In the genomic region with DNA sequence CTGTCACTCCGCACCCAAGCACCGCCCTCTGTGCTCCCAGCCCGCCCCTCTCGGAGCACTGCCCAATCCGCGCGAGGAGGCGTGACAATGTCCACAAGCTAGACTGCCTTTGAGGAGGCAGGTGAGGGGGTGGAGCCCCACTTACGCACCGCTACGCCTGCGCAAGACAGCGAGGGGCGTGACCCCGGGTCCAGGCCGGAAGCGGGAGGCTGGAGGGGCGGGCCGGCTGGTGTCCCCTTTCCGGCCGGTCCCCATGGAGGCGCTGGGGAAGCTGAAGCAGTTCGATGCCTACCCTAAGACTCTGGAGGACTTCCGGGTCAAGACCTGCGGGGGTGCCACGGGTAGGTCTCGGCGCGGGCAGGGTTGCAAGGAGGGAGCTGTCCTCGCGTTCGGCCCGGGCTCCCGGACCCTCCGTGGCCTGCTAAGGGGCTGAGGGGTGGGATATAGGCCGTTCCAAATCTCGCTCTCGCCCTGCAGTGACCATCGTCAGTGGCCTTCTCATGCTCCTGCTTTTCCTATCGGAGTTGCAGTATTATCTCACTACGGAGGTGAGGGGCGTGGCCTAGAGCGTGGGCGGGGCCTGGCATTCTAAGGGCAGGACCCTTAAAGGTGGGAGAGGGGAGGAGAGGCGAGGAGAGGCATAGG, we compare ENCODE assay signal across 8 mouse cellular contexts. TPM values are rescaled to one million over a fixed set of nuclear protein-coding genes. Genes with fewer than 3 reads are reported as not detected.
A peak's percentile ranks its signal among the peaks of the same experiment; 100 is the strongest.
DNase-seq lines count a peak whose midpoint lies in the region; ATAC-seq and TF ChIP-seq lines count a peak whose summit lies in the region.

A gene (minus strand): TSS at position 90 of the 645 bp plus-strand sequence.
A gene (plus strand): TSS at position 158 of the 645 bp plus-strand sequence.

- peak within 1 kb of the TSS; percentile 77 for H3K4me2 ChIP-seq in forebrain, embryonic 13.5 days
- peak within 1 kb of the TSS; percentile 94 for H3K4me2 ChIP-seq in liver, postnatal 0 days (ENCODE audit: low read depth, low read length)
- H3K4me2 ChIP-seq in neural tube, embryonic 14.5 days (ENCODE audit: low read depth, low read length) = peak within 1 kb of the TSS; percentile 71

- intact Hi-C loops in heart, postnatal 10 days (cut with DNase I) = loop anchor here (5.0 kb wide), 1 partner anchor 99 kb away; no protein-coding TSS in a partner anchor

- peak within 1 kb of the TSS; percentile 58 for H3K9ac ChIP-seq in ES-Bruce4 (ENCODE audit: low read depth, poor library complexity, severe bottlenecking)
- H3K9ac ChIP-seq in forebrain, embryonic 13.5 days = peak within 1 kb of the TSS; percentile 79
- H3K9ac ChIP-seq in liver, postnatal 0 days (replicated peaks) = peak within 1 kb of the TSS; percentile 87
- peak within 1 kb of the TSS; percentile 83 for H3K9ac ChIP-seq in neural tube, embryonic 14.5 days (replicated peaks; ENCODE audit: low read depth, low read length)

- H3K4me1 ChIP-seq in ES-Bruce4 (ENCODE audit: control insufficient read depth, insufficient read depth, low read length) = no peaks in the 10 kb centered on the region
- peaks cover 10% of the 10 kb centered on the region for H3K4me1 ChIP-seq in forebrain, embryonic 13.5 days
- peaks cover 8% of the 10 kb centered on the region for H3K4me1 ChIP-seq in liver, postnatal 0 days (ENCODE audit: insufficient read depth)
- H3K4me1 ChIP-seq in neural tube, embryonic 14.5 days (ENCODE audit: control insufficient read depth, insufficient read depth, low read length) = peaks cover 7% of the 10 kb centered on the region

- TF ChIP-seq POLR2A in ES-Bruce4 (IDR thresholded peaks at IDR 0.05; ENCODE audit: insufficient read depth, low read length) = no peak

- no peak for TF ChIP-seq EP300 in ES-Bruce4 (IDR thresholded peaks at IDR 0.05; ENCODE audit: insufficient read depth, low read depth, low read length)
- no peak; the same call in 1 of the 2 replicates for TF ChIP-seq EP300 in liver, postnatal 0 days (IDR thresholded peaks at IDR 0.05; ENCODE audit: low read depth)

- H3K9me3 ChIP-seq in ES-Bruce4 (replicated peaks; ENCODE audit: control insufficient read depth, insufficient read depth, low read length, poor library complexity, severe bottlenecking) = no peaks in the 10 kb centered on the region
- H3K9me3 ChIP-seq in forebrain, embryonic 13.5 days (replicated peaks) = no peaks in the 10 kb centered on the region
- no peaks in the 10 kb centered on the region for H3K9me3 ChIP-seq in liver, postnatal 0 days (ENCODE audit: low read length)
- no peaks in the 10 kb centered on the region for H3K9me3 ChIP-seq in neural tube, embryonic 14.5 days (ENCODE audit: control insufficient read depth, low read length)

- H3K4me3 ChIP-seq in ES-Bruce4 (ENCODE audit: low read depth, low read length) = peak within 1 kb of the TSS; percentile 81
- H3K4me3 ChIP-seq in forebrain, embryonic 13.5 days = peak within 1 kb of the TSS; percentile 64
- H3K4me3 ChIP-seq in liver, postnatal 0 days (ENCODE audit: low read depth, low read length) = peak within 1 kb of the TSS; percentile 96
- peak within 1 kb of the TSS; percentile 82 for H3K4me3 ChIP-seq in neural tube, embryonic 14.5 days (ENCODE audit: low read depth, low read length)

- DNase-seq in heart, postnatal 10 days = peak; percentile 99
- DNase-seq in large intestine, adult 2 months (ENCODE audit: low read depth, low spot score) = peak; percentile 98
- DNase-seq in liver, postnatal 0 days = peak; percentile 99
- DNase-seq in testis, postnatal 10 days (ENCODE audit: low spot score) = peak; percentile 99

- TF ChIP-seq CTCF in ES-Bruce4 (IDR thresholded peaks at IDR 0.05; ENCODE audit: low read depth, low read length) = no peak
- no peak for TF ChIP-seq CTCF in liver, postnatal 0 days (IDR thresholded peaks at IDR 0.05; ENCODE audit: low read depth)

- no peaks in the 10 kb centered on the region for H3K27me3 ChIP-seq in ES-Bruce4 (ENCODE audit: control insufficient read depth, insufficient read depth, low read length, poor library complexity, severe bottlenecking)
- no peaks in the 10 kb centered on the region for H3K27me3 ChIP-seq in forebrain, embryonic 13.5 days
- no peaks in the 10 kb centered on the region for H3K27me3 ChIP-seq in liver, postnatal 0 days (ENCODE audit: insufficient read depth, low read length)
- no peaks in the 10 kb centered on the region for H3K27me3 ChIP-seq in neural tube, embryonic 14.5 days (ENCODE audit: control insufficient read depth, insufficient read depth, low read length)

- ATAC-seq in cerebellum, adult (ENCODE audit: insufficient number of reproducible peaks, low FRiP score, low TSS enrichment) = peak; percentile 98
- ATAC-seq in forebrain, embryonic 13.5 days = peak; percentile 99
- ATAC-seq in liver, postnatal 0 days = peak; percentile 100
- ATAC-seq in neural tube, embryonic 14.5 days (ENCODE audit: low read depth) = peak; percentile 99

- under 1% methylated on average over 39 of the region's 45 CpGs for WGBS in forebrain, embryonic 13.5 days
- under 1% methylated on average over 45 of the region's 45 CpGs for WGBS in large intestine, adult 2 months
- WGBS in liver, postnatal 0 days (ENCODE audit: insufficient replicate concordance) = 0% methylated on average over 43 of the region's 45 CpGs
- WGBS in neural tube, embryonic 14.5 days = under 1% methylated on average over 40 of the region's 45 CpGs

- peak within 1 kb of the TSS; percentile 10; the same call in 1 of the 2 replicates for H3K27ac ChIP-seq in ES-Bruce4 (ENCODE audit: insufficient read depth, low read length)
- peak within 1 kb of the TSS; percentile 55 for H3K27ac ChIP-seq in forebrain, embryonic 13.5 days
- H3K27ac ChIP-seq in liver, postnatal 0 days (ENCODE audit: low read depth) = peak within 1 kb of the TSS; percentile 80
- peak within 1 kb of the TSS; percentile 70 for H3K27ac ChIP-seq in neural tube, embryonic 14.5 days (ENCODE audit: low read depth, low read length)

- peaks cover 11% of the 10 kb centered on the region; the same call in 1 of the 2 replicates for H3K36me3 ChIP-seq in ES-Bruce4 (ENCODE audit: control insufficient read depth, insufficient read depth, low read length, poor library complexity, severe bottlenecking)
- H3K36me3 ChIP-seq in forebrain, embryonic 13.5 days (ENCODE audit: poor library complexity, severe bottlenecking) = peaks cover 38% of the 10 kb centered on the region
- H3K36me3 ChIP-seq in liver, postnatal 0 days (replicated peaks; ENCODE audit: insufficient read depth, low read length) = peaks cover 26% of the 10 kb centered on the region
- peaks cover 24% of the 10 kb centered on the region for H3K36me3 ChIP-seq in neural tube, embryonic 14.5 days (ENCODE audit: control insufficient read depth, insufficient read depth, low read length)

RNA-seq across cellular contexts. Expression of the first gene that starts in this region (rescaled TPM):
- 2.4 and 2.9 TPM in 2 replicates for polyA plus RNA-seq in ES-Bruce4 (2011; ENCODE audit: insufficient read depth, insufficient read length, low read depth, missing spikeins)
- polyA plus RNA-seq in forebrain, embryonic 13.5 days (2015; fragmentation: Nextera tagmentation; extraction: Ambion mirVana) = 1.3 TPM in 2 replicates
- total RNA-seq in heart, postnatal 10 days (2021) = under 1 TPM; 0.27 to 0.74 TPM
- polyA plus RNA-seq in large intestine, adult 2 months (2012; rRNA removed) = 1.4 and 1.8 TPM in 2 replicates
- 0.64 and 0.90 TPM in 2 replicates for polyA plus RNA-seq in liver, postnatal 0 days (2015; fragmentation: Nextera tagmentation; extraction: Ambion mirVana)
- 3.0 and 4.0 TPM in 2 replicates for polyA plus RNA-seq in neural tube, embryonic 14.5 days (2014; fragmentation: Nextera tagmentation; extraction: Ambion mirVana)

RNA-seq across cellular contexts. Expression of the second gene that starts in this region (rescaled TPM):
- polyA plus RNA-seq in ES-Bruce4 (2011; ENCODE audit: insufficient read depth, insufficient read length, low read depth, missing spikeins) = 72.2 and 82.1 TPM in 2 replicates
- 264 and 293 TPM in 2 replicates for polyA plus RNA-seq in forebrain, embryonic 13.5 days (2015; fragmentation: Nextera tagmentation; extraction: Ambion mirVana)
- 10 to 100 TPM; 80.4 to 94.0 TPM for total RNA-seq in heart, postnatal 10 days (2021)
- polyA plus RNA-seq in large intestine, adult 2 months (2012; rRNA removed) = 291 and 343 TPM in 2 replicates
- polyA plus RNA-seq in liver, postnatal 0 days (2015; fragmentation: Nextera tagmentation; extraction: Ambion mirVana) = 64.5 and 64.8 TPM in 2 replicates
- 425 and 480 TPM in 2 replicates for polyA plus RNA-seq in neural tube, embryonic 14.5 days (2014; fragmentation: Nextera tagmentation; extraction: Ambion mirVana)

Comparison
In these comparisons a context has a peak if more than half of its experiments do, and no peak if none do; other contexts are left out.
1. Peak in every context shown above with its lines: DNase-seq, ATAC-seq, H3K4me3 ChIP-seq and H3K27ac ChIP-seq.
2. H3K27ac ChIP-seq: peak in every context shown above with its lines; median percentile 80 in liver, postnatal 0 days; 70 in neural tube, embryonic 14.5 days; 55 in forebrain, embryonic 13.5 days; 10 in ES-Bruce4.